In genomic region chr10:13965974-13966829, GRCm38 (mm10) we compare ENCODE assay signal across 8 mouse cellular contexts. TPM values are rescaled to one million over a fixed set of nuclear protein-coding genes. Genes with fewer than 3 reads are reported as not detected.
DNase-seq lines count a peak whose midpoint lies in the region; ATAC-seq lines count a peak whose summit lies in the region.

Gene Hivep2, plus strand, starts transcription at chr10:13966075.

- under 1% methylated on average over 67 of the region's 67 CpGs for WGBS in embryonic facial prominence, embryonic 10.5 days
- WGBS in kidney, embryonic 14.5 days: under 1% methylated on average over 58 of the region's 67 CpGs

- H3K4me1 ChIP-seq in embryonic facial prominence, embryonic 10.5 days: peaks cover 27% of the 10 kb centered on the region
- peaks cover 4% of the 10 kb centered on the region; the same call in 1 of the 2 replicates for H3K4me1 ChIP-seq in kidney, embryonic 14.5 days (ENCODE audit: control insufficient read depth, insufficient read depth, low read length)

- H3K4me3 ChIP-seq in embryonic facial prominence, embryonic 10.5 days: peak within 1 kb of the TSS; percentile 80
- peak within 1 kb of the TSS; percentile 77 for H3K4me3 ChIP-seq in kidney, embryonic 14.5 days (ENCODE audit: low read length)

- peak within 1 kb of the TSS; percentile 81 for H3K9ac ChIP-seq in kidney, embryonic 14.5 days (ENCODE audit: low read depth, low read length)

- H3K36me3 ChIP-seq in embryonic facial prominence, embryonic 10.5 days (replicated peaks): no peaks in the 10 kb centered on the region
- no peaks in the 10 kb centered on the region for H3K36me3 ChIP-seq in kidney, embryonic 14.5 days (ENCODE audit: control insufficient read depth, insufficient read depth, low read length)

- DNase-seq in 3134 (ENCODE audit: extremely low read depth, insufficient read length, low spot score) (peak; percentile 88), liver (peak; percentile 20)
- DNase-seq in embryonic facial prominence, embryonic 10.5 days (ENCODE audit: low spot score): peak; percentile 76
- DNase-seq in heart, adult 9 months (ENCODE audit: low spot score in 2 of 2): peak; percentile 55 to 57
- peak; percentile 83 for DNase-seq in neural tube, embryonic 10.5 days (ENCODE audit: extremely low spot score, low spot score)
- DNase-seq in thymus, adult 18-20 months: peak; percentile 56 to 76

- no peaks in the 10 kb centered on the region for H3K9me3 ChIP-seq in embryonic facial prominence, embryonic 10.5 days
- H3K9me3 ChIP-seq in kidney, embryonic 14.5 days (ENCODE audit: control insufficient read depth, low read length): no peaks in the 10 kb centered on the region

- H3K27me3 ChIP-seq in embryonic facial prominence, embryonic 10.5 days (replicated peaks; ENCODE audit: low read depth, poor library complexity, severe bottlenecking): peaks cover 32% of the 10 kb centered on the region
- H3K27me3 ChIP-seq in kidney, embryonic 14.5 days (ENCODE audit: control insufficient read depth, insufficient read depth, low read length): no peaks in the 10 kb centered on the region

- peak; percentile 3 for ATAC-seq in activated CD4-positive, CD25-positive, alpha-beta regulatory T cell, adult 4 months
- ATAC-seq in kidney, embryonic 14.5 days (ENCODE audit: low FRiP score, low TSS enrichment): peak; percentile 68

- peak within 1 kb of the TSS; percentile 94 for H3K4me2 ChIP-seq in kidney, embryonic 14.5 days (replicated peaks; ENCODE audit: low read depth, low read length)

- peak within 1 kb of the TSS; percentile 92 for H3K27ac ChIP-seq in embryonic facial prominence, embryonic 10.5 days (replicated peaks)
- peak within 1 kb of the TSS; percentile 93 for H3K27ac ChIP-seq in kidney, embryonic 14.5 days (ENCODE audit: low read depth, low read length)

RNA-seq across cellular contexts. Expression of gene Hivep2, which starts in this region (rescaled TPM):
- 10 to 100 TPM; 21.7 to 27.0 TPM for polyA plus RNA-seq in activated CD4-positive, CD25-positive, alpha-beta regulatory T cell, adult 4 months (2017; shearing (Covaris generic))
- 1.7 and 1.9 TPM in 2 replicates for polyA plus RNA-seq in embryonic facial prominence, embryonic 10.5 days (2016; fragmentation: Nextera tagmentation; extraction: Ambion mirVana)
- 6.1 and 7.9 TPM in 2 replicates for polyA plus RNA-seq in kidney, embryonic 14.5 days (2014; fragmentation: Nextera tagmentation; extraction: Ambion mirVana)

Comparison
In these comparisons a context has a peak if more than half of its experiments do, and no peak if none do; other contexts are left out.
1. Peak in every context shown above with its lines: DNase-seq, ATAC-seq, H3K4me3 ChIP-seq and H3K27ac ChIP-seq.
2. DNase-seq: peak in every context shown above with its lines; median percentile 88 in 3134; 83 in neural tube, embryonic 10.5 days; 76 in embryonic facial prominence, embryonic 10.5 days; 66 in thymus, adult 18-20 months; 56 in heart, adult 9 months; 20 in liver.